Mouse (Mus musculus) kidney, embryonic 14.5 days (tissue): Measurements from ENCODE around the gene B3gnt4. TPM values are rescaled to one million over a fixed set of nuclear protein-coding genes. Genes with fewer than 3 reads are reported as not detected.
A peak's percentile ranks its signal among the peaks of the same experiment; 100 is the strongest.

Experiments
- ATAC-seq: fragments of 200-750 bp; cut with Nextera tagmentation; 2 replicates; pipeline ENCODE4 v1.8.0; 2017; ENCODE audit warnings: moderate number of reproducible peaks, mild to moderate bottlenecking, moderate TSS enrichment, moderate library complexity; ENCODE audit not compliant: low FRiP score, low TSS enrichment
- H3K27ac ChIP-seq: fragments of 300-500 bp; sonication (generic); 2 replicates; pipeline ENCODE4 v1.5.1; 2014; ENCODE audit warnings: low read depth, mild to moderate bottlenecking, low read length, moderate library complexity, mixed read lengths
- H3K27me3 ChIP-seq: fragments of 300-500 bp; sonication (generic); 2 replicates; pipeline ENCODE4 v1.6.1; 2014; ENCODE audit warnings: mild to moderate bottlenecking, low read length; ENCODE audit not compliant: control insufficient read depth, insufficient read depth
- H3K36me3 ChIP-seq: fragments of 300-500 bp; sonication (generic); 2 replicates; pipeline ENCODE4 v1.6.1; 2014; ENCODE audit warnings: low read length, mixed read lengths; ENCODE audit not compliant: control insufficient read depth, insufficient read depth
- H3K4me1 ChIP-seq: fragments of 300-500 bp; sonication (generic); 2 replicates; pipeline ENCODE4 v1.6.1; 2014; ENCODE audit warnings: low read length, mixed read lengths; ENCODE audit not compliant: control insufficient read depth, insufficient read depth
- H3K4me2 ChIP-seq: fragments of 300-500 bp; sonication (generic); replicated peaks from 2 replicates; pipeline ENCODE4 v1.6.1; 2014; ENCODE audit warnings: low read depth, mild to moderate bottlenecking, low read length
- H3K4me3 ChIP-seq: fragments of 300-500 bp; sonication (generic); 2 replicates; pipeline ENCODE4 v1.5.1; 2014; ENCODE audit warnings: mild to moderate bottlenecking, low read length
- H3K9ac ChIP-seq: fragments of 300-500 bp; sonication (generic); 2 replicates; pipeline ENCODE4 v1.6.1; 2014; ENCODE audit warnings: low read depth, mild to moderate bottlenecking, low read length, moderate library complexity
- H3K9me3 ChIP-seq: fragments of 300-500 bp; sonication (generic); 2 replicates; pipeline ENCODE4 v1.6.1; 2016; ENCODE audit warnings: low read length; ENCODE audit not compliant: control insufficient read depth
- WGBS: fragments of 180-500 bp; shearing (Covaris S2); extraction: QIAGEN DNeasy Blood & Tissue Kit; methylation state at CpG from one replicate; pipeline ENCODE4 v1.1.7; 2014; 5-methylcytosine and 5-hydroxymethylcytosine counted together
- polyA plus RNA-seq: library from polyadenylated mRNA; unstranded; fragments of >200 nt; fragmentation: Nextera tagmentation; extraction: Ambion mirVana; gene quantifications from 2 replicates; pipeline ENCODE4 v1.2.1, GENCODE M21; 2014

Gene B3gnt4
- polyA plus RNA-seq, 1 experiment from 2014 or later, result 1.0 TPM

DNA sequence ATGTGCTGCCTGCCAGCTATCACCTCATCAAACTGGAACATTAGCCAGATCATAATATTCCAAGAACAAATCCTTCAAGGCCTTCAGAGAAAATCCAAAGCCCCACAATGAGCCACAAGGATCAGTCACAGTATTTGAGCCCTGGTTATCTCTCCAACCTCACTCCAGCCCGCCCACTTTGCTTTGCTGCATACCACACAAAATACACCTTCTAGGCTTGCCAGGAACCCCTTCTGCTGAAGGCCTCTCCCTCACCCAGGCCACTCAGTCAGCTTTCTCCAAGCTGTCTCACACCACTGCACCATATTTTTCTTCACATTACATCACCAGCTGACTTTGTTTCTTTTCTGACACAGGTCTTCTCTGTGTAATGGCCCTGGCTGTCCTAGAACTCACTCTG is 11.9 kb downstream of the B3gnt4 start:
- 88% methylated on average over 1 of the region's 1 CpGs for WGBS
- peaks cover 14% of the 10 kb centered on the region for H3K36me3 ChIP-seq
- no peaks in the 10 kb centered on the region for H3K27me3 ChIP-seq
- ATAC-seq, result no peak
- no peak overlapping the region for H3K4me3 ChIP-seq
- H3K9ac ChIP-seq, result no peak overlapping the region; the same call in 1 of the 2 replicates
- H3K4me1 ChIP-seq, result peaks cover 4% of the 10 kb centered on the region; the same call in 1 of the 2 replicates
- H3K27ac ChIP-seq, result no peak overlapping the region
- no peaks in the 10 kb centered on the region for H3K9me3 ChIP-seq
- no peak overlapping the region for H3K4me2 ChIP-seq

DNA sequence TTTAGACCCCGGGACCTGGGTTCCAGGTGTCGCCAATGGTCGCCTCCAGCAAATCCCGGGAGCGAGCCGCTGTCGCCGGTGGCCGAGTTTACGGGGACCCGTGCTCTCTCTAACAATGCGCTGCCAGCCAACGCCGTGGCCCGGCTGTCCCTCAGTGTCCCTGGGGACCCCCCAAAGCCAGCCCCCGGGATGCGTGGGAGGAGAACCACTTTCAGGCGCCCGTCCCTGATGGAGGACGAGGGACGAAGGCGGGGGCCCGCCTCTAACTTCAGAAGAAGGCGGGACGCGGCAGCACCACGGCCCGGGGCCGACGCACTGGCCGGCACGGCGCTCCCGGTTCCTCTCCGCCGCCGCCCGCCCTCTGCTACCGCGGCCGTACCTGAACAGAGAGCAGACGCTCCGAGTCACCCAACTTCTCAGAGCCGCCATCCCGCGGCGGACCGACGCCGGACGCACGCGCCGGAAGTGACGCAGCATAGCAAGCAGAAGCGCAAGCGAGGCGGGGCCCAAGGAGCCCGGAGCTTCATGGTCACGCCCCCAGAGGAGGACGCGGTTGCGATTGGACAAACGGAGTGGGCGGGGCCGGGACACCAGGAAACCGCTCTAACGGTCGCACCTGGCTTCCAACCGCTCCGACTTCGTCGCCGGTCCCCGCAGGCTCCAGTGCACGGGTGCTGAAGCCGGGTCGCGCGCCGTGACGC is 13.6 kb downstream of the B3gnt4 start, which contains the start of gene Diablo:
Diablo (minus strand) TSS at position 485 of the 701 bp plus-strand sequence.
- H3K27me3 ChIP-seq, result no peaks in the 10 kb centered on the region
- peak within 1 kb of the TSS; percentile 90 for H3K4me2 ChIP-seq
- peak within 1 kb of the TSS; percentile 86 for H3K9ac ChIP-seq
- peak; percentile 97 for ATAC-seq
- H3K4me1 ChIP-seq, result peaks cover 4% of the 10 kb centered on the region; the same call in 1 of the 2 replicates
- H3K36me3 ChIP-seq, result peaks cover 9% of the 10 kb centered on the region
- H3K9me3 ChIP-seq, result no peaks in the 10 kb centered on the region
- under 1% methylated on average over 82 of the region's 82 CpGs for WGBS
- H3K4me3 ChIP-seq, result peak within 1 kb of the TSS; percentile 93
- no peak within 1 kb of the TSS for H3K27ac ChIP-seq

- H3K9ac ChIP-seq, result 0 out of 2 replicates have a peak overlapping the region, but pooled peaks have one; percentile 31
- 2% methylated on average over 27 of the region's 27 CpGs for WGBS
- H3K36me3 ChIP-seq, result peaks cover 12% of the 10 kb centered on the region
- H3K4me2 ChIP-seq, result peak overlapping the region; percentile 90
- H3K4me1 ChIP-seq, result peaks cover 4% of the 10 kb centered on the region; the same call in 1 of the 2 replicates
- H3K4me3 ChIP-seq, result peak overlapping the region; percentile 93
- no peaks in the 10 kb centered on the region for H3K27me3 ChIP-seq
- H3K9me3 ChIP-seq, result no peaks in the 10 kb centered on the region
- no peak overlapping the region for H3K27ac ChIP-seq
- ATAC-seq, result peak; percentile 97
Measured at GRCm38 (mm10) chr5:123524393-123524750, 14.1 kb downstream of the B3gnt4 start.

GRCm38 (mm10) chr5:123525281-123525680 is 15.0 kb downstream of the B3gnt4 start, which contains the start of gene Gm49027:
Gm49027 (minus strand) TSS chr5:123525488.
- Histone ChIP-seq H3K27ac (no peak within 1 kb of the TSS), H3K9ac (0 out of 2 replicates have a peak within 1 kb of the TSS, but pooled peaks have one; percentile 31), H3K36me3 (peaks cover 14% of the 10 kb centered on the region), H3K4me3 (peak within 1 kb of the TSS; percentile 93), H3K4me1 (peaks cover 4% of the 10 kb centered on the region; the same call in 1 of the 2 replicates), H3K4me2 (peak within 1 kb of the TSS; percentile 90), H3K9me3 (no peaks in the 10 kb centered on the region), H3K27me3 (no peaks in the 10 kb centered on the region)
- 85% methylated on average over 7 of the region's 7 CpGs for WGBS
- ATAC-seq, result no peak

DNA sequence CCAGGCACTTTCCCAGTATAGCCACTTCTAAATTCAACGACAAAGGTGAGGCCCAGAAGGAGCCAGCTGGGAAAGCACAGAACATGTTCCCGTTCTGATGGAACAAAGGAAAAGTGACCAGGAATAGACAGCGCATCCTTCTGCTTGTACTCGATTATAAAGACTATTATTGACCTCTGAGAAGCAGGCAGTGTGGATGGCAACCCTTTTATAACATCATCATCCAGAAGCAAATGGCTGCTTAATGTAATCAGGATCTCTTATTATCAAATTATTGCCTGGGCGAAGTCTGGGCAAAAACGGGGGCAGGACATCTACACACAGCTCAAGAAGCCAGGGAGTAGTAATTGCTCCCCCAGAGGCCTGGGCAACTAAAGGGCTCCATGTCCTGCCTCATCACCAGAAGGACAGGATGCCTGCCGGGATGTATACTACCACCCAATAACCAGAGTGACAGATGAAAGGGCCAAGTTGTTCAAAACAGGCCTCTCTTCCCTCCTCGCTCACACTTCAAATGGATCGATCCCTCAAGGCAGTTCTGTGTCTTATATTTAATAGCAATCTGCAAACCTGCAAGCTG is 15.7 kb downstream of the B3gnt4 start:
- peaks cover 22% of the 10 kb centered on the region for H3K36me3 ChIP-seq
- ATAC-seq, result no peak
- no peak overlapping the region for H3K27ac ChIP-seq
- no peak overlapping the region for H3K4me3 ChIP-seq
- no peak overlapping the region for H3K4me2 ChIP-seq
- WGBS, result 88% methylated on average over 9 of the region's 9 CpGs
- H3K9me3 ChIP-seq, result no peaks in the 10 kb centered on the region
- H3K9ac ChIP-seq, result no peak overlapping the region
- no peaks in the 10 kb centered on the region for H3K27me3 ChIP-seq
- peaks cover 4% of the 10 kb centered on the region; the same call in 1 of the 2 replicates for H3K4me1 ChIP-seq

DNA sequence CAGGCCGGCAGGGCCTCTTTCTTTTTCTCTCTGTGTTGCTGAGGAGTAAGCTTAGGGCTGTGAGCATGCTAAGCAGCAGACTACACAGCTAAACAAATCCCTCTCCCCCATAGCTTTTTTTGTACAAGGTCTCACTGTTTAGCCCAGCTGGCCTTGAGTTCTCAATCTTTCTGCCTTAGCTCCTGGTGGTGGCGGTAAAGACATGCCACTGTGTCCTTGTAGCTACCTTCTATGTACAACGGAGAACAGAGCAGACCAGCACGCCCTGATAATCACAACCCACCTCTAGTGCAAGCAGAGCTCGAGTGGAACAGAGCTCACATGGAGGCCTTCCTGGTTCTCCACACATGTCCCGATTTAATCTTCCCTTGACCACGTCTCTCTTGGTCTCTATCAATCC is 18.4 kb downstream of the B3gnt4 start:
- 85% methylated on average over 7 of the region's 7 CpGs for WGBS
- Histone ChIP-seq H3K27ac (no peak overlapping the region), H3K36me3 (peaks cover 47% of the 10 kb centered on the region), H3K27me3 (no peaks in the 10 kb centered on the region), H3K9ac (no peak overlapping the region), H3K4me1 (peaks cover 4% of the 10 kb centered on the region; the same call in 1 of the 2 replicates), H3K9me3 (no peaks in the 10 kb centered on the region), H3K4me2 (no peak overlapping the region), H3K4me3 (no peak overlapping the region)
- ATAC-seq, result no peak

- Histone ChIP-seq H3K4me3 (no peak overlapping the region), H3K9me3 (no peaks in the 10 kb centered on the region), H3K27me3 (no peaks in the 10 kb centered on the region), H3K4me1 (no peaks in the 10 kb centered on the region), H3K4me2 (no peak overlapping the region), H3K36me3 (peaks cover 56% of the 10 kb centered on the region), H3K9ac (no peak overlapping the region), H3K27ac (no peak overlapping the region)
- 88% methylated on average over 8 of the region's 8 CpGs for WGBS
- no peak for ATAC-seq
Measured at GRCm38 (mm10) chr5:123530056-123530455, 19.8 kb downstream of the B3gnt4 start.

DNA sequence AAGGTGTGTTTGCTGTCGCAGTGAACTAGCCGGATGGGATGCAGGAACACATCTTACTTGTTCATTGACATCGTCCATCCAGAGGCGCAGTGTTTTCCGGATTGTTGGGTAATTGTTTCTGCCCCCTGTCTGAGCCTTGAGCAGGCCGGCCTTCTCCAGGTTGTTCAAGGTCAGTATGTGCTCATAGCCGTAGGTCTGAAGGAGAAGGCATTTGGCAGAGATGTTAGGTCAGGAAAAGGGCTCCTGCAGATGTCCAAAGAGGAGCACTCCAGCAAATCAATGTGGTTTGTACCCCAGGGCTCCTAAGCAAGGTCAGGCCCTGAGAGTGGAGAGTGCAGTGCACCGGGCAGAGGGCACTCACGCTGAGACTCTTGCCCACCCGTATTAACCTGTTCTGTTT is 23.5 kb downstream of the B3gnt4 start:
- Histone ChIP-seq H3K27ac (no peak overlapping the region), H3K27me3 (no peaks in the 10 kb centered on the region)

GRCm38 (mm10) chr5:123555693-123556092 is 45.4 kb downstream of the B3gnt4 start:
- Histone ChIP-seq H3K27ac (no peak overlapping the region), H3K36me3 (peaks cover 45% of the 10 kb centered on the region), H3K4me1 (no peaks in the 10 kb centered on the region), H3K4me3 (no peak overlapping the region), H3K4me2 (no peak overlapping the region), H3K9ac (no peak overlapping the region), H3K9me3 (no peaks in the 10 kb centered on the region), H3K27me3 (no peaks in the 10 kb centered on the region)
- 91% methylated on average over 7 of the region's 7 CpGs for WGBS
- ATAC-seq, result no peak

More for the DNA sequence above, 23.5 kb downstream of the B3gnt4 start:
- 97% methylated on average over 10 of the region's 10 CpGs for WGBS
- ATAC-seq, result no peak
- H3K9me3 ChIP-seq, result no peaks in the 10 kb centered on the region
- H3K4me2 ChIP-seq, result no peak overlapping the region
- H3K4me1 ChIP-seq, result no peaks in the 10 kb centered on the region
- H3K36me3 ChIP-seq, result peaks cover 59% of the 10 kb centered on the region
- no peak overlapping the region for H3K4me3 ChIP-seq
- no peak overlapping the region for H3K9ac ChIP-seq
